Mouse (Mus musculus) myocyte (in vitro differentiated cells): ENCODE data around the gene Ciao2b.

Source experiments
- CEBPB ChIP-seq: IDR thresholded peaks from 2 replicates; pipeline ENCODE4 v1.6.1; 2011; ENCODE audit warnings: mild to moderate bottlenecking, moderate library complexity; ENCODE audit not compliant: poor library complexity, insufficient read depth, severe bottlenecking
- E2F4 ChIP-seq: IDR thresholded peaks from one replicate; pipeline ENCODE4 v1.6.1; 2011; ENCODE audit warnings: mild to moderate bottlenecking, control low read depth, moderate library complexity; ENCODE audit not compliant: insufficient read depth
- MAX ChIP-seq: IDR thresholded peaks from one replicate; pipeline ENCODE4 v1.6.1; 2011; ENCODE audit warnings: low read depth, mild to moderate bottlenecking, control low read depth
- POLR2A ChIP-seq: IDR thresholded peaks from one replicate; pipeline ENCODE4 v1.6.1; 2011; ENCODE audit warnings: low read depth, mild to moderate bottlenecking, control low read depth, moderate library complexity; ENCODE audit not compliant: insufficient read length
- POLR2AphosphoS2 ChIP-seq: IDR thresholded peaks from one replicate; pipeline ENCODE4 v1.6.1; 2011; ENCODE audit warnings: low read depth, control low read depth; ENCODE audit not compliant: insufficient read length
- TCF12 ChIP-seq: IDR thresholded peaks from one replicate; pipeline ENCODE4 v1.6.1; 2011; ENCODE audit warnings: mild to moderate bottlenecking, control low read depth; ENCODE audit not compliant: poor library complexity, insufficient read depth, severe bottlenecking
- USF1 ChIP-seq: IDR thresholded peaks from one replicate; pipeline ENCODE4 v1.6.1; 2011; ENCODE audit warnings: low read depth, mild to moderate bottlenecking, control low read depth, moderate library complexity

DNA sequence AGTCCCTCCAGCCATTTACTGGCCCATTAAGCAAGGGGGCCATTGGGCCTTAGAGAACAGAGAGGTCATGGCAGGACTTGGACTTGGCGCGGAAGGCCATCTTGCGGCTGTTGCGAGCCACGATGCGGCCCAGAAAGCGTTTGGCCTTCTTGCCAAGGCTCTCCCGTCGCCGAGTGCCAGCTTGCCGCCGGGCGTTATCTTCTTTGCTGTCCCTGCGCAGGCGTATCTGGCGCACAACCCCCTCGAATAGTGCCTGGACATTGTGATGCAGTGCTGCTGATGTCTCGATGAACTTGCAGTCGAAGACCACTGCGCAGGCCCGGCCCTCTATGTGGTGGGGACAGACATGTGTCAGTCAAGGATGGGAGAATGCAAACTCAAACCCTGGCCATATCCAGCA lies 13.4 kb downstream of the Ciao2b start:
- TF ChIP-seq E2F4 (no peak), POLR2A (no peak), MAX (no peak), TCF12 (no peak), CEBPB (no peak), POLR2AphosphoS2 (no peak), USF1 (no peak)
